Mouse (Mus musculus) c-Kit-positive CD71-negative TER-119-negative erythroid progenitor cells, embryonic 14.5 days (primary cell): ENCODE measurements around the gene Vwa7.
A peak's percentile ranks its signal among the peaks of the same experiment; 100 is the strongest.

Experiments used
- DNase-seq: peaks from one replicate; pipeline ENCODE4 v3.0.0-alpha.2; 2013; ENCODE audit warnings: low read depth

Gene Vwa7

GRCm38 (mm10) chr17:35045807-35046680 lies 29.7 kb downstream of the Vwa7 start:
- no peak for DNase-seq

GRCm38 (mm10) chr17:35046681-35047455 lies 30.5 kb downstream of the Vwa7 start, which contains the start of gene Msh5:
Msh5 (minus strand) TSS chr17:35046745.
- DNase-seq, result peak; percentile 98

- DNase-seq, result no peak
Observed at GRCm38 (mm10) chr17:35047688-35048087, 31.3 kb downstream of the Vwa7 start.

- no peak for DNase-seq
Observed at GRCm38 (mm10) chr17:35048149-35048931, 32.0 kb downstream of the Vwa7 start.

- no peak for DNase-seq
Observed at GRCm38 (mm10) chr17:35048932-35049440, 32.6 kb downstream of the Vwa7 start.

- no peak for DNase-seq
Observed at GRCm38 (mm10) chr17:35049561-35050016, 33.2 kb downstream of the Vwa7 start, which contains the start of gene Clic1. Clic1 (plus strand) TSS chr17:35049966.

GRCm38 (mm10) chr17:35050126-35050750 lies 33.9 kb downstream of the Vwa7 start:
- no peak for DNase-seq

- peak; percentile 90 for DNase-seq
Observed at GRCm38 (mm10) chr17:35051156-35052086, 35.0 kb downstream of the Vwa7 start.

- no peak for DNase-seq
Observed at GRCm38 (mm10) chr17:35052271-35052798, 36.0 kb downstream of the Vwa7 start.

GRCm38 (mm10) chr17:35055691-35056495 lies 39.5 kb downstream of the Vwa7 start:
- DNase-seq, result no peak

- no peak for DNase-seq
Observed at GRCm38 (mm10) chr17:35057090-35057489, 40.7 kb downstream of the Vwa7 start.

GRCm38 (mm10) chr17:35058316-35058715 lies 41.9 kb downstream of the Vwa7 start:
- no peak for DNase-seq

GRCm38 (mm10) chr17:35058911-35059892 lies 42.8 kb downstream of the Vwa7 start, which contains the start of gene Ddah2:
Ddah2 (plus strand) TSS chr17:35059035.
- no peak for DNase-seq

GRCm38 (mm10) chr17:35060071-35060470 lies 43.7 kb downstream of the Vwa7 start:
- no peak for DNase-seq

- no peak for DNase-seq
Observed at GRCm38 (mm10) chr17:35060737-35061297, 44.4 kb downstream of the Vwa7 start.

GRCm38 (mm10) chr17:35061299-35061698 lies 44.9 kb downstream of the Vwa7 start:
- DNase-seq, result no peak

- DNase-seq, result no peak
Observed at GRCm38 (mm10) chr17:35063466-35063865, 47.1 kb downstream of the Vwa7 start.
